Mouse (Mus musculus) cerebral cortex, adult 2 months (tissue): Measurements from ENCODE around the gene Grin1.

Source experiments
- WGBS: fragments of 180-500 bp; shearing (Covaris S2); methylation state at CpG from one replicate; pipeline ENCODE4 v1.1.7; 2018; 5-methylcytosine and 5-hydroxymethylcytosine counted together

Gene Grin1

DNA sequence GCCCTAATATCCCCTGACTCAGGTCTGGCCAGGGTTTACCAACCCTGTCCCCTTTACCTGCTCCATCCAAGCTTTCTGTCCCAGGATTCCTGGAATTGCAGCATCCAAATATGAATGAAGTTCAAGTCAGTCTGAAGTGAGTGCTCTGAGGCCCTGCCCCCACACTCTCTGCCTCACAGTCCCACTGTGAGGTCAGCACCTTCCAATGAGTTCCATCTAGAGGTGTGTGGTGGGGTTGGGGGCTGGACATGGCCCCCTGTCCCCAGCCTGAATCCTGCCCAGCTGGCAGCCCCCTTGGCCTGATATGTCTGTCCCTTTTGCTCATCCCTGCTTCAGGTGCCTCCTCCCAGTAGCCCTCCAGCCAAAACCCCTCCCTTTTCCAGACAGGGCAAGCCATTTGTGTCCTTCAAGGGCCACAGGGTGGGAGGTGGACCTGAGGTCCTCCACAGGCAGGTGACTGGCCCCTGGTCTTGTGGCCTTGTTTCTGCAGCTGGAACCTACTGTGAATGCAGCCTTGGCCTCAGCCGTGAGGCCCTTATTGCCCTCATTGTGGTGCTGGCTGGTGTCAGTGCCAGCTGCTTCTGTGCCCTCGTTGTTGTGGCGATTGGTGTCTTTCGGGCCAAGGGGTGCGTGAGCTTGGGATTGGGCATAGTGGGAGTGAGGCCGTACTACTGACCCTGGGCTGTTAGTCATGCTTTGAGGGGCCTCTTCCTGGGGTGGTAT is 30.9 kb downstream of the Grin1 start, which contains the start of gene Tmem210:
TSS of gene Tmem210 (plus strand) at position 219 of the 723 bp plus-strand sequence.
- WGBS: 38% methylated on average over 6 of the region's 6 CpGs

DNA sequence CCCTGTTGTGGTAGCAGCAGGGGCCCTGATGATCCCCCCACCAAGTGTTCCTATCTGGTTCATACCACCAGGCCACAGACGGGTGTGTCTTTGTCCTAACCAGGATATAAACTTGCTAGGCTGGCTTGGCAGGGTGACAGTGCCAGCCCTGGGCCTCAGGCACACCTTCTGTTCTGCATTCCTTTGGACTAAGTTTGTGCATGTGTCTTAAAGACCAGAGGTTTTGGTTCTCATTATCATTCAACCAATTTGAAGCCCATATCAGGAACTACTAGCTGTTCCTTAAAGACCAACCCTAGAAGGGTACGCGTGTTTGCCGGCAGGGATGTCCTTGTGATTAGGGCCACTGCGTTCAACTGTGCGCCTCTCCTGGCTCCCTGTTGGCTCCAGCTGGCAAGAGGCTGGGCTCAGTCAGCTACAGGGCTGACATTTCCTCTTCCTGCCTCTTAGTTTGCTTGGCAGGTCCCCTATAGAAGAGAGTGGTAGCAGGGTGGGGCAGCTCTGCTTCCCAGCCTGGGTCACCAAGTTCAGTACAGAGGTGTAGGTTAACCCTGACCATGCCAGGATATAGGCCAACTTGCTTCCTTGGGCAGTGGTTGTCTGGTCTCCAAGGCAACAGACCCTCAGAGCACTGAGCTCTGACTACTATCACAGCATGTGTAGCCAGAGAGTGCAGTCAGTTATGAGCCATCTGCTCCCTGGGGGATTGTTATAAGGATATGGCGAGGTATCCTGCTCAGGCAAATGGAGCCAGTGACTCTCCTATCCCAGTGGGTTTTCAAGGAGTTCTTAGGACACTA is 31.9 kb downstream of the Grin1 start:
- 26% methylated on average over 7 of the region's 7 CpGs for WGBS

DNA sequence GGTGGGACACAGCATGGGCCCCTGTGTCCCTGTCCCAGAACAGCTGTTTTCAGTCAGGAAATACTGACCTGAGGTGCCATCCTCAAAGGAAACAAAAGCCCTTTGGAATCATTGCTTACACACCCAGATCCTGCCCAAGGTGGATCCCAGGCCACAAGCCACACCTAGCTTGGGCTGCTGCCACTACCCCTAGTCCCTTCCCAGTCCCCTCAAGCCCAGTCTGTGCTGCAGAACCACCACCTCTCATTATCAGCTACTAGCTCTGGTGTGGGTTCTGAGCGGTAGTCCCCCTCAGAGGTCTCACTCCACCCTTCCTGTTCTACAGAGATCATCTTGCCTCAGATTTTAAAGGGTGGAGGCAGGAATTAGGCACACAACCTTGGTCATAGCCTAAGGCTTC is 32.7 kb downstream of the Grin1 start:
- 70% methylated on average over 1 of the region's 1 CpGs for WGBS

DNA sequence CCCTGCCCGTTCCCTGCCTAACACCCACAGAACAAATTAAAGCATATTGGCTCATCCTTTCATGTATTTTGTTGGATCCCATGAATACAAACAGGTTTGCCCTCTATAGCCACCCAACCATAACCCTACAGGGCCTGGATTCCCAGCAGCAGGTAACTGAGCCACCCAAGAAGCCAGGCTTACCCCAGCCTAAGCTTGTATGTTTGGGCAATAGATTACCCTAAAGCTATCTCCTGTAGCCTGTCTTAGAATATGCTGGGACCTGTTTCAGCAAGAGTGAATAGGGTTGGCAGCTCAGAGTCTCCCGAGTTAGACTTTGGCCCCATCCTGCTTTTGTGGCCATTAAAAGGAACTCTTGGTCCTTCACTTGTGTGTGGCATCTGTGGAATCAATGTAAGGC is 33.4 kb downstream of the Grin1 start:
- 55% methylated on average over 2 of the region's 2 CpGs for WGBS

DNA sequence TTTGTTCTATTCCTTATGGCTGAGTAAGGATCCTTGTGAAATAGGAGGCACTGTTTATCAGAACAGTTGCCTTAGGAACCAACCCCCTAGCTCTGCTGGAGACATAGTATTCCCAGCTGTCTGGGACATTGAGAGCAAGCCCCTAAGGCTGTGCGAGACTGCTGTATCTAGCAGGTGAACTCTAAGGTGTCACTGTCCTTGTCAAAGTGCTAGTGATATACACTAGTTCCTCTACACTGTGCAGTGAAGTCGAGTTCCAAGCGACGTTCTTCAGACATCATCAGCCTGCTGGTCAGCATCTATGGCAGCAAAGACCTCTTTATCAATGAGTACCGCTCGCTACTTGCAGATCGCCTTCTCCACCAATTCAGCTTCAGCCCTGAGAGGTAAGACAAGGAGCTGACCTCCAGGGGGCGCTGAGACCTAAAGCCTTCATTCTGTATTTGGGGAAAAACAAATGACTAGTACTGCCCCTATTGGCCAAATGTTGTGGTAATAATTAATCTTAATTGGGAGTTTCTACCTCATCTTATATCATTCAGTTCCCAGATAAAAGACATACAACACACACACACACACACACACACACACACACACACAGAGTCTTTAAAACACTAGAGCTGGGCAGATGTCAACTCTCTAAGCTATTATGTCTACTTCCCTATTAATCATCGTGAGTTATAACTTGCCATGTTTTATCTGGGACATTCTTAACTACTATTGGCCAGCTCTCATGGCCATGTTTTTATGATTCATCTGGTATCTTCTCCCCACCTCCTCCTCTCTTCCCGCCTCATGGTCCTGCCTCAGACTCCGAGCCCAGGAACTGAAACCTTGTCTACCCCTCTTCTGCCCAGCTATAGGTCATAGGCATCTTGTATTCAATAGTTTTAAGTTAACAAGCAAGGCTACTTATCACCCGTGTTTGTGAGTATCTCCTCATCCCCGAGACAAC is 39.8 kb downstream of the Grin1 start:
- 61% methylated on average over 13 of the region's 13 CpGs for WGBS

DNA sequence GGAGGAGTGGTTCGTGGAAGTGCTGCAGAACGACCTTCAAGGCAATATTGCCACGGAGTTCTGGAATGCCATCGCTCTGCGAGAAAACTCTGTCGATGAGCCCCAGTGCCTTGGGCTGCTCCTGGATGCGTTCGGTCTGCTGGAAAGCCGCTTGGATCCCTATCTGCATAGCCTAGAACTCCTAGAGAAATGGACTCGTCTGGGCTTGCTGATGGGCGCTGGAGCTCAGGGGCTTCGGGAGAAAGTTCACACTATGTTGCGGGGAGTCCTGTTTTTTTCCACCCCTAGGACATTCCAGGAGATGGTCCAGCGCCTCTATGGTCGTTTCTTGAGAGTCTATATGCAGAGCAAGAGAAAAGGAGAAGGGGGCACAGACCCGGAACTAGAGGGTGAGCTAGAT is 46.0 kb downstream of the Grin1 start:
- WGBS: 36% methylated on average over 16 of the region's 16 CpGs

DNA sequence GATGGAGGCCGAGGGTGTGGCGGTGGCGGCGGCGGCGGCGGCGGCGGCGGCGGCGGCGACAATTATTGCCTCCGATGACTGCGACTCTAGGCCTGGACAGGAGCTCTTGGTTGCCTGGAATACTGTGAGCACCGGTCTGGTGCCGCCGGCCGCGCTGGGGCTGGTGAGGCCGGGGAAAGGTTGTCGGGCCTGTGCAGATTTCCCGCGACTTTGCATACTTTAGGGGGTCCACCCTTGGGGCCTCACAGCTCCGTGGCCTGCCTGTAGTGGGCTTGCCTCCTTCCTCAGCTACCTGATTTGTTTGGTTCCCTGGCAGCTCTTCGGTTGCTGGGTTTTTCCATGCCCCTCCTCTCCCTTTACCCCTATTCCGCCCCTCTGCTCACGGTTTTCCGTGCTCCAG is 46.5 kb downstream of the Grin1 start:
- WGBS: under 1% methylated on average over 29 of the region's 29 CpGs

DNA sequence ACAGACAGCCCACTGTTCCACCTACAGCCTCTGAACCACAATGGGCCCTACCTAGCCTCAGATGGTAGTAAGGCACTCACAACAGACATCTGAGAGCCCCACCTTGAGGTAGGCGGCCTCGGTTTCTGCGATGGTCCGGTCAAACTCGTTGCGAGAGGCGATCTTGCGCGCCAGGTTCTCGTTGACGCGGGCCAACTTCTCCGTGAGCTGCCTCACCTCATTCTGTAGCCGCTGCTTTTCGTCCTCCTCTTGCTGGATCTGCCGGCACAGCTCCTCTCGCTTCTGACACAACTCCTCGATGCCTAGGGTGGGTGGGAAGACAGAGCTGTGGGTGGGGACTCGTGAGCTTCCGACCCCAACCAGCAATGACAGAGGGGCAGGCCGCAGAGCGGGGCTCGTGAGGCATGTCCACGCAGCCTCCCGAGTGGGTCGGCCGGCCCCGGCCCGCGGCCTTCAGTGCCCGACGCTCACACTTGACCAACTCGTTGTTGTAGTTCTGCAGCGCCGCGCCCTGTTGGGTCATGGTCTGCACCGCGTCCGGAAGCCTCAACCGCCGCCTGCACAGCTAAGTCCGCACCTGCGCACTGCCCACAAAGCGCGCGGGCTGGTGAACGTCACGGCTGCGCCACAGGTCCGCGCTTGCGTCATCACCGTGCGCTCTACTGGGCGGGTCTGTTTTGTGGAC is 47.0 kb downstream of the Grin1 start, which contains the start of the genes Ssna1 and Anapc2:
TSS of gene Ssna1 (minus strand) at position 612 of the 685 bp plus-strand sequence.
TSS of gene Anapc2 (plus strand) at position 652 of the 685 bp plus-strand sequence.
- WGBS: under 1% methylated on average over 55 of the region's 55 CpGs

DNA sequence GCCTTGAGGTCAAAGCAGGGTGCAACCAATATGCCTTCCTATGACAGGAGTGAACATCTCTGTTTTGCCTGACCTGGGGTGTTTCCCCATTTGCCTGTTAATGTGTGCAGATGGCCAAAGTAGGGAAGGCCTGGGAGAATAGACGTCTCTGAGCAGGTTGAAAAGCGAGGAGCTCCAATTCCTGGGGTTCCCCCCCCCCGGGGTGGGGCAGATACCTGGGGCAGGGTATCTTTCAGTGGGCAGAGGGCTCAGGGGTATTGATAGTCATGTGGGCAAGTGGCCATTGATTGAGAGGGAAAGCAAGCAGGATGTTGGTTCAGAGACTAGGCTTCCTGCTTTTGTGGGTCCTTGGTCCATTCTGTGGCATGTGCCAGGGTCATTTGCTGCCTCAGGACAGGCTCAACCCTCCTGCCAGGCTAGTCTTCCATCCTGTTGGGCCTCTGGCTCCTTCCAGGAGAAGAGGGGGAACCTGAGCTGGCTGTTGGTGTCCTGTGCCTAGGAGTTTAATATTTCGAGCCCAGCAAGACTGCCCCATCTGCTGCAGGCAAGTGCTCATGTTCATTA is 51.2 kb downstream of the Grin1 start:
- 71% methylated on average over 4 of the region's 4 CpGs for WGBS

DNA sequence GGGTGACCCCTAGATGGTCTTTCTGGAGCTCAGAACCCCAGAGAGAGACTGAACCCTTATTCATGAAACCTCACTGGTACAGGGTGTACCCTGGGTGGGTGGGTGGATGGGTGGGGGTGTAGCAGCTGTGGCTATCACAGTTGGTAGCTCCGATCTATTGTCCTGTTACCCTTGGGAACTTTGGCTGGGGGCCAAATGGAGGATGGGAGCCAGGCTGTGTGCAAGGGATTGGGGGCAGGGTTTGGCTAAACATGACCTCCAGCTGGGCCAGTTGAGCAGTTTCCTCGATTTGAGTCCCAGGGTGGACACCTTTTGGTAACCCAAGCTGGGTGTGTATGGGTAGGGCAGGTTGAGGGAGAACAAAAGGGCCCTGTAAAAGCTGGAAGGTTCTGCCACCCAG is 52.3 kb downstream of the Grin1 start:
- 26% methylated on average over 2 of the region's 2 CpGs for WGBS

DNA sequence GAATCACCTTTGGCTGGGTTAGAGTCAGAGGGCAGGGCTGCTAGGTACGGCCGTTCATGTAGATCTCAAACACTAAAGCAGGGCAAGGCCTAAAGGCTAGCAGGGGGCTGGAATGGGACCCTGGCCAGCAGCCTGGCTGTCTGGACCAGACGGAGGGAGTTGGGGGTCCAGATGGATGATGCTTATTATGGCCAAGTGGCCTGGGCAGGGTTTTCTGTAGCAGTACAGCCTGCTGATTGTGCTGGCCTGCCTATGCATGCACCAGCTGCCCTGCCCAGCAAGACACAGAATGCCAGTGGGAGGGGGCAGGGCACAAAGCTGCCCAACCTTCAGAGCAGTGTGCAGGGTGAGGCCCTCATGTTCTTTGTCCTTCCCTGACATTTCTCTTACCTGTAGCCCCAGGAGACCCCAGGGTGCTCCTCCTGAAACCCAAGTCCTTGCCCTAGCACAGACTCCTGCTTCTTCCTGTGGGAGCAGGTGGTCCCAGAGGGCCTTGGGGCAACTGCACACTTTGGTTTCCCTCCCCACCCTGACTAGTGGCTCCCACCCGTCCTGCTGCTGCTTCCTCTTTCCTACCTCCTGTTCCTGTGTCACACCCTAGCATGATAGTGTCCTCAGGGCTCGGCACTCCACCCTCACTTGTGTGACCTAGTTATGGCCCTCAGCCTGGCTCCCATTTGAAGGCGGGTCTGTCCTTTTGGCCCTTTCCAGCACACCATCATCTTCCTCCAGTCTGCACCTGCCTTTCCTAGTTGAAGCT is 52.9 kb downstream of the Grin1 start:
- 55% methylated on average over 6 of the region's 6 CpGs for WGBS

DNA sequence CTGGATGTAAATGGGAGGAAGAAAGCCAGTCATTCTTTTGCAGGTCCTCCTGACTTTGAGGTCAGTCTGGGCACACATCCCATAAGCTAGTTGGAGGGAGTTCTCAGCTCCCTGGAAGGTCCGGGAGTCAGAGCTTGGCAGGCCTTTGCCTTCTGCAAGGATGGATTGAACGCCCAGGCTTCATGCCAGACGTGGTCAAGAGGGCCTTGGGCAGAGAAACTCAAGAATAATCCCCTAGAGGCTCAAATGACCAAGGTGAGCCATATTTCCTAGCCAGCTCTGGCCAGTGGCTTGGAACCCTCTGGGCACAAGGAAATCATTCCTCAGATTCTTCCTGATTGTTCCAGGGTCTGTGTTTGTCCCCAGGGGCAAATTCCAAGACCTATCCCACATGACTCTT is 54.1 kb downstream of the Grin1 start:
- WGBS: 62% methylated on average over 3 of the region's 3 CpGs

DNA sequence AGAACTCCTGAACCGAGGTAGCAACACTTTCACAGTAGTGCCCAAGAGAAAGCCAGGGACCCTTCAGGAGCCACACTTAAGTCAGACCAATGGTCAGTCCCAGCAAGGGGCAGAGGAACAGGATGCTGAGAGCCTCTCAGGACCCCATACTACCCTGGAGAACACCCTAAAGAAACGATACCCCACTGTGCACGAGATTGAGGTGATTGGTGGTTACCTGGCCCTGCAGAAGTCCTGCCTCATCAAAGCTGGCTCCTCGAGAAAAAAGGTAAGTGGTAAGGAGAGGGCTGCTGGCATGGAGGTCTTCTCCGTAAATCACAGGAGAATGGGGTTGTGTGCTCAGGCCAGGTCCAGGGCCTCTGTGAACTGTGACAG is 54.7 kb downstream of the Grin1 start:
- 77% methylated on average over 5 of the region's 5 CpGs for WGBS

DNA sequence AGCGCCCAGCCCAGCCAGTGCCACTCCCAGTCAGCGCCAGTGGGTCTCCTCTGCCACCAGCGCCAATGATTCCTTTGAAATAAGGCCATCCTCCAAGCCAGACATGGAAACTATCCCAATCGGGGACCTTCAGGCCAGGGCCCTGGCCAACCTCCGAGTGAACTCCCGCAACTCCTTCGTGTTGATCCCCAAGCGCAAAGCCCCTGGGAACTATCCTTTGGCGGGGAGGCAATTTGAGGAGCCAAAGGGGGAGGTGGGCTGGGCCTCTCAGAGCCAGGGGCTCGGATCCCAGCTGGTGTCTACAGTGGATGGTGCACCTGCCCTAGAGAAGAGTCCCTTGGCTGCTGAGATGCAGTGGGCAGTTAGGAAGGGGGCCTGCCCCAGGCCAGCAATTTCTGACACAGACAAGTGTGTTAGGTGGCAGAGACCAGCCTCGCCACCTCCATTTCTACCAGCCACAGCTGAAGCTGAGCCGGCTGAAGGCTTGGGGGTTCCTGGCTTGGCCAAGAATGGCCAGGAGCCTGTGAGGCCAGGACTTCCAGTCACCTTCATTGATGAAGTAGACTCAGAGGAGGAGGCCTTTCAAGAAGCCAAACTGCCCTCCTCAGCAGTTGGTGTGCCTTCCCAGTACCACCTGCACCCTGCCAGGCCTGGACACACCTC is 55.2 kb downstream of the Grin1 start:
- WGBS: 33% methylated on average over 12 of the region's 12 CpGs

DNA sequence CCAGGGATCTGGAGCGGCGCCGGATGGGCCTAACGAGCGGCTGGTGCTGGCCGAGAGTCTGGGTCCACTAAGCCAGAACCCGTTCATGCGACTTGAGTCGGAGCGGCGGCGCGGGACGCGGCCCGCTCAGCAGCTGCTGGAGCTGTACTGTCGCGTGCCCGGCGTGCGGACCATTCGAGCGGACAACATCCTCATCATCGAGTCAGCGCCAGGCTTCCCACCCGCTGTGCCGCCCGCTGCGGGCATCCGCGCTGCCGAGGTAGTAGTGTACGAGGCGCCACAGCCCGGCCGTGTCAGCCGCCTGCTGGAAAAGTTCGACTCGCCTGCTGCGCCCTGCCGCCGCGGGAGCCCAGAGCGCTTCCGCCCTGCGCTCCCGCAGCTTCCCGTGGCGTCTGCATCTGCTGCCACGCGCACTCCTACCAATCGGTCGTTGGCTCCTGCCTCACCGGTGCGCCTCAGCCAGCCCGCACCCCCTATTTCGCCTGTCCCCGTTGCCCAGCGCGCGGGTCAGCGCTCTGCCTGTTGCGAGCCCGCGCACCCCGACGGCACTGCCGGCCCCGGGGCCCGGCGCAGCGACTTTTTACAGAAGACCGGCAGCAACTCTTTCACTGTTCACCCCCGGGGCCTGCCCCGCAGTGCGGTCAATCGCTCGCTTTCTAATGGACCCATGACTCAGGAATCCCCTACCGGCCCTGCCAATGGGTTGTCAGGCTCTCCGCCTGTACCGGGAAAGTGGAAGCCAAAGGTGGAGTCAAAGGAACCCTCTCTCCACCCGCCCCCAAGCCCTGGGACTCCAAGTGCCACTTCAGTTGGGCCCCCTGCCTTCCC is 56.0 kb downstream of the Grin1 start:
- WGBS: under 1% methylated on average over 82 of the region's 82 CpGs

DNA sequence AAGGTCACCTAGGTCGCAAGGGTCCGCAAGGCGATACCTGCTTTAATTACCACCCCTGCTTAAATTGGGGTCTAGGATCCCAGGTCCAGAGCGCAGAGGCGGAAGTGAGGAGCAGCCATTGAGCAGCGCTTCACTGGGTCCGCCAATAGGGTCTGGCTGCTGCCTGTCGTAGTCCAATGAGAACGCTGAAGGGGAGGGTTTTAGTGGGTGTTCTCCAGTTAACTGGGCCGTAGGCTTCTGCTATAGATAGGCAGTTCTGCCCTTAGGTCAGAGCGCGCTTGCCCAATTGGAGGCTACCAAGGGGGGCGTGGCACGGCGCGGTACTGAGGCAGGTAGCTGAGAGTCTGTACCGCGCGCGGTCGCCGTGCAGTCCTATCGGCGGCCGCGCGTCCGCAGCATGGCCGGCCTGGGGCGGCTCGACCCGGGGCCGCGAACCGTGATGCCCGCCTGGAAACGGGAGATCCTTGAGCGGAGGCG is 56.7 kb downstream of the Grin1 start, which contains the start of gene Tprn:
TSS of gene Tprn (plus strand) at position 328 of the 477 bp plus-strand sequence.
- WGBS: under 1% methylated on average over 39 of the region's 39 CpGs

DNA sequence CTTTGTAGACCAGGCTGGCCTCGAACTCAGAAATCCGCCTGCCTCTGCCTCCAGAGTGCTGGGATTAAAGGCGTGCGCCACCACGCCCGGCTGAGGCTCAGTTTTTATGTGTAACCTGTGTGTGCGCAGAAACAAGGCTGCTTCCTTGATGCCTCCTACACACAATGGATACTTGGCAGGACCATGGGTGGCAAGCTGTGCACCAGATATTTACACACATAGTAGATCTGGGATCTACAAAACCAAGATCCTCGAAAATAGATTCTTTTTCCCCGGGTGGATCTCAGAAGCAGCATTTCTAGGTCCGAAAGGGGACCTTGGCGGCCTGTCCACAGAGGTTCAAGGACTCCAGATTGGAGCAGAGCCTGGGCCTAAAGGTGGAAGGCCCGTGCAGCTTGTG is 57.1 kb downstream of the Grin1 start:
- WGBS: 29% methylated on average over 12 of the region's 12 CpGs

DNA sequence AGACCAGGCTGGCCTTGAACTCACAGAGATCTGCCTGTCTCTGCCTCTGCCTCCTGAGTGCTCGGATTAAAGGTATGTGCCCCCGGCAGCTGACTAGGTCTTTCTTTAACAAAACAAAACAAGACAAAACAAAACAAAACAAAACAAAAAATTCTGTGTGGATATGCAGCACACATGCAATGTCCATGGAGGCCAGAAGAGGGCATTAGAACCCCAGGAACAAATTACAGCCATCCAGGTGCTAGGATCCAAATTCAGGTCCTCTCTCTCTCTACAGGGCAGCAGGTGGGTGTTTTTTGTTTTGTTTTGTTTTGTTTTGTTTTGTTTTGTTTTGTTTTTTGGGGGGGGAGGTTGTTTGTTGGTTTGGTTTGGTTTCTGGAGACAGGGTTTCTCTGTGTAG is 60.1 kb downstream of the Grin1 start:
- WGBS: 59% methylated on average over 2 of the region's 2 CpGs
